Mouse (Mus musculus) ES-E14 (cell line): Measurements from ENCODE around the gene Hmgcl. TPM values are rescaled to one million over a fixed set of nuclear protein-coding genes. Genes with fewer than 3 reads are reported as not detected.

Experiments used
- DNase-seq: peaks from one replicate; pipeline ENCODE4 v3.0.0-alpha.2; 2013; ENCODE audit warnings: low read depth, low spot score
- H3K27ac ChIP-seq: 2 replicates; pipeline ENCODE4 v1.5.1; 2012; ENCODE audit warnings: low read depth, mild to moderate bottlenecking, low read length, moderate library complexity, mixed read lengths; ENCODE audit not compliant: poor library complexity, insufficient read depth, severe bottlenecking
- H3K36me3 ChIP-seq: 2 replicates; pipeline ENCODE4 v1.6.1; 2012; ENCODE audit warnings: mild to moderate bottlenecking, low read length, moderate library complexity, mixed read lengths; ENCODE audit not compliant: control insufficient read depth, poor library complexity, insufficient read depth, severe bottlenecking
- H3K4me1 ChIP-seq, 2 experiments: fragments of 150-350 bp in 1 of 2; sonication (generic) in 1 of 2; 2 replicates each; pipeline ENCODE4 v1.6.1; 2012; ENCODE audit warnings: low read length in 2 of 2, mild to moderate bottlenecking in 1 of 2, mixed read lengths in 1 of 2; ENCODE audit not compliant: control insufficient read depth in 2 of 2, insufficient read depth in 2 of 2, poor library complexity in 1 of 2
- H3K4me3 ChIP-seq, 2 experiments: fragments of 150-350 bp in 1 of 2; sonication (generic) in 1 of 2; 2 replicates each; pipeline ENCODE4 v1.5.1; 2012; ENCODE audit warnings: low read length in 2 of 2, low read depth in 1 of 2, mild to moderate bottlenecking in 1 of 2, mixed read lengths in 1 of 2; ENCODE audit not compliant: insufficient read depth in 1 of 2, poor library complexity in 1 of 2, severe bottlenecking in 1 of 2
- H3K9ac ChIP-seq: 2 replicates; pipeline ENCODE4 v1.6.1; 2012; ENCODE audit warnings: low read depth, mild to moderate bottlenecking, low read length, mixed read lengths; ENCODE audit not compliant: poor library complexity, insufficient read depth, severe bottlenecking
- H3K9me3 ChIP-seq: fragments of 150-350 bp; sonication (generic); 2 replicates; pipeline ENCODE4 v1.6.1; 2012; ENCODE audit warnings: low read depth, mild to moderate bottlenecking, low read length; ENCODE audit not compliant: control insufficient read depth, insufficient read depth
- CHD2 ChIP-seq: IDR thresholded peaks from 2 replicates; pipeline ENCODE4 v1.6.1; 2014; ENCODE audit warnings: mild to moderate bottlenecking, low read depth, low read length, inconsistent platforms
- HCFC1 ChIP-seq: IDR thresholded peaks from 2 replicates; pipeline ENCODE4 v1.6.1; 2012; ENCODE audit warnings: low read length, inconsistent platforms, borderline replicate concordance; ENCODE audit not compliant: insufficient read depth
- MAFK ChIP-seq: IDR thresholded peaks from 2 replicates; pipeline ENCODE4 v1.6.1; 2014; ENCODE audit warnings: mild to moderate bottlenecking, low read depth, low read length, inconsistent platforms; ENCODE audit not compliant: insufficient read depth
- ZC3H11A ChIP-seq: IDR thresholded peaks from 2 replicates; pipeline ENCODE4 v1.6.1; 2012; ENCODE audit warnings: low read depth, mild to moderate bottlenecking, inconsistent platforms, low read length, borderline replicate concordance
- ZNF384 ChIP-seq: IDR thresholded peaks from 2 replicates; pipeline ENCODE4 v1.6.1; 2012; ENCODE audit warnings: low read depth, low read length, inconsistent platforms
- in situ Hi-C, 2 experiments: fragments of 600-800 bp; cut with MboI; formaldehyde crosslinking; loops; one replicate each; pipeline ENCODE4 v1.15.1; 2025; ENCODE audit warnings: low sequenced_read_pairs in 2 of 2, inconsistent platforms in 1 of 2; ENCODE audit not compliant: unreplicated experiment in 2 of 2
- total RNA-seq: library from RNA; depleted of rRNA; stranded (reverse); fragments of 300-350 nt; gene quantifications from 2 replicates; pipeline ENCODE4 v1.2.3, GENCODE M21; 2012

Gene Hmgcl
- total RNA-seq, 1 experiment: 15.6 TPM

DNA sequence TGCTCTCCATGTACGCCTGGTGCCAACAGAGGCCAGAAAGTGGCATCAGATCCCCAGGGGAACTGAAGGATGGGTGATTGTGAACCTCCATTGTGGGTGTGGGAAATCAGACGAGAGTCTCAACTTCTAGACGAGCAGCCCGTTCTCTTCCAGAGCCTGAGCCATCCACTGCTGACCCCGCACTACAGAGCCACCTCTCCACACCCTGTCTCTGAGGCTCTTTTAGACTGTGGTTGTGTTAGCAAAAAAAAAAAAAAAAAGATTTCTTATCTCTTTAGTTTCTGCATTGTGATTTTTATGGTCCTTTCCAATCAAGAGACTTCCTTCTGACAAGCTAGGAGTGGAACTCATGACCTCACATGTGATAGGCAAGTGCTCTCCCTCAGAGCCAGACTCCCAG lies 16.8 kb upstream of the Hmgcl start:
- Histone ChIP-seq H3K4me1 (peaks cover 7 to 8% of the 10 kb centered on the region in 2 experiments; a peak in 3 of 4 replicates), H3K9ac (no peak overlapping the region), H3K36me3 (peaks cover 6% of the 10 kb centered on the region; the same call in 1 of the 2 replicates), H3K27ac (no peak overlapping the region), H3K9me3 (no peaks in the 10 kb centered on the region), H3K4me3 (no peak overlapping the region)
- DNase-seq: no peak
- in situ Hi-C loops: no loop called here
- no peak for TF ChIP-seq CHD2
- no peak for TF ChIP-seq MAFK
- TF ChIP-seq ZNF384: no peak
- TF ChIP-seq ZC3H11A: no peak

DNA sequence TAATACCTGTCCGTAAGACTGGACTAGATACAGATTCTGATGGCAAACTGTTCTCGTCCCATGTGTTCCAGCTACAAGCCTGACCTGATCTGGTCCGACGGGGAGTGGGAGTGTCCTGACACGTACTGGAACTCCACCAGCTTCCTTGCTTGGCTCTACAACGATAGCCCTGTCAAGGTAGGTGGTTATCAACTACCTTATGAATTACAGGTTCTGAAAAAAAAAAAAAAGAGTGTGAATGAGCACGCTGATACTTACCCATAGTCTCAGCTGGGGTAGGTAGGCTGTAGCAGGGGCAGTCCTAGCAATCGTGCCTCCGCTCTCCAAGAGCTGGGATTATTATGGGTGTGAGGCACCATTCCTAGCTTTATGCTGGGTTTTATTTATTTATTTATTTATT lies 16.4 kb upstream of the Hmgcl start:
- TF ChIP-seq HCFC1 (no peak), ZNF384 (no peak), CHD2 (no peak), MAFK (no peak), ZC3H11A (no peak)
- in situ Hi-C loops: no loop called here
- H3K36me3 ChIP-seq: peaks cover 6% of the 10 kb centered on the region; the same call in 1 of the 2 replicates

DNA sequence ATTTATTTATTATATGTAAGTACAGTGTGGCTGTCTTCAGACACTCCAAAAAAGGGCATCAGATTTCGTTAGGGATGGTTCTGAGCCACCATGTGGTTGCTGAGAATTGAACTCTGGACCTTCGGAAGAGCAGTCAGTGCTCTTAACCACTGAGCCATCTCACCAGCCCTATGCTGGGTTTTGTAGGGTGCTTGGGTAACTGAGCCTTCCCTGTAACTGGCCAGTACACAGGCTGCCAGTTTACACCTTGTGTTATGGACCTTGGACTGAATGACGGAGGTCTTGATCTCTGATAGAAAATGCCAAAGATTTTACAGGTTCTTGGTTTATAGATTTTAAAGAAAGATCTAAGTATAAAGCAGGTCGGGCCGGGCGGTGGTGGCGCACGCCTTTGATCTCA lies 16.0 kb upstream of the Hmgcl start:
- H3K4me3 ChIP-seq: no peak overlapping the region
- DNase-seq: no peak
- no peak overlapping the region for H3K27ac ChIP-seq
- H3K9me3 ChIP-seq: no peaks in the 10 kb centered on the region
- TF ChIP-seq CHD2 (no peak), ZNF384 (no peak), ZC3H11A (no peak), HCFC1 (no peak), MAFK (no peak)
- peaks cover 6% of the 10 kb centered on the region; the same call in 1 of the 2 replicates for H3K36me3 ChIP-seq
- H3K9ac ChIP-seq: no peak overlapping the region
- peaks cover 7 to 8% of the 10 kb centered on the region in 2 experiments; a peak in 3 of 4 replicates for H3K4me1 ChIP-seq
- in situ Hi-C loops: no loop called here

More for the DNA sequence above, 16.4 kb upstream of the Hmgcl start:
- H3K9me3 ChIP-seq: no peaks in the 10 kb centered on the region
- H3K4me1 ChIP-seq: peaks cover 7 to 8% of the 10 kb centered on the region in 2 experiments; a peak in 3 of 4 replicates
- no peak overlapping the region for H3K9ac ChIP-seq
- H3K4me3 ChIP-seq: no peak overlapping the region
- no peak overlapping the region for H3K27ac ChIP-seq
- DNase-seq: no peak

DNA sequence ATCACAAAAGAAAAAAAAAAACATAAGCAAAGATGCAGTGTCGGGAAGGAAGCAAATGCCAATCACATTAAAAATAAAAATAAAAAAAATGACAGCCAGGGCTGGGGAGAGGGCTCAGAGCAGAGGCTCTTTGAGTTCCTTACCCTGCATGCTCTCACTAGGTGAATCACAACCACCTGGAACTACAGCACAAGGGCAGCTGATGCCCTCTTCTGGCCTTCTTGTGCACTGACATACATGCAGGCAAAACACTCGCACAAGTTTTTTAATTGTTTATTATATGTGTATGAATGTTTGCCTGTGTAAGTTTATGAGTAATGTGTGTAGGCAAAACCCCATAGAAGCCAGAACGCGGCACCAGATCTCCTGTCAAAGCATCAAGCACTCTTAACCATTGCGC lies 14.4 kb upstream of the Hmgcl start:
- Histone ChIP-seq H3K4me3 (no peak overlapping the region), H3K27ac (no peak overlapping the region), H3K9me3 (no peaks in the 10 kb centered on the region), H3K4me1 (peaks cover 2 to 4% of the 10 kb centered on the region in 2 experiments; a peak in 2 of 4 replicates), H3K36me3 (peaks cover 6% of the 10 kb centered on the region; the same call in 1 of the 2 replicates), H3K9ac (no peak overlapping the region)
- in situ Hi-C loops: no loop called here
- 0 out of 2 replicates have a peak, but pooled peaks have one; percentile 24 for TF ChIP-seq ZNF384
- no peak for TF ChIP-seq CHD2
- DNase-seq: no peak
